Mouse (Mus musculus): ENCODE measurements around the gene Gm36245.
"Not testable (repeated sequence)": the region's sequence is repeated elsewhere in the genome, so short reads cannot be mapped to it uniquely, and the experiment has no call there.

Gene Gm36245

DNA sequence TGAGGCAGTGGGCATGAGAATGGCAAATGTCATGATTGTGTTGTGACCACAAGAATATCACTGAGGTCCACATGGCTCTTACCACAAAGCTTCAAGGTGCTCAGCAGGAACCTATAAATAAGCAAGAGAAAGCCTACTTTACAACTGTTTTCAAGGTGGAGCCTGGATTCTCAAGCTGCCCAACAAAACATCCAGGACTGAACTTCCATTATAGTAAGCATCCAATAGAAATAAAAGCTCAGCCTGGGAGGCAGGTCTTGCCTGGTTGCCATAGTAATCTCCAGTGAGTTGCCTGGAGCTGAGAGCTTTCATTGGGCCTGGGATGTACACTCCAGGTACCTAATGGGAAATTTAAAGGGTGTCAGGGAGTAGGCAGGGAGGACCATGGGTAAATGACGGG lies at the start of gene Gm36245:
Gene Gm36245 (plus strand): TSS at position 301 of the 400 bp plus-strand sequence.
- ATAC-seq (ENCODE audit: low TSS enrichment), result no peak

GRCm38 (mm10) chr15:77561792-77562191 lies 37.3 kb upstream of the Gm36245 start, which contains the start of gene 1700025B11Rik:
Gene 1700025B11Rik (minus strand): TSS chr15:77561892.
- no peak for ATAC-seq (ENCODE audit: low TSS enrichment)

GRCm38 (mm10) chr15:77563219-77563618 lies 35.8 kb upstream of the Gm36245 start:
- no peak for ATAC-seq (ENCODE audit: low TSS enrichment)

DNA sequence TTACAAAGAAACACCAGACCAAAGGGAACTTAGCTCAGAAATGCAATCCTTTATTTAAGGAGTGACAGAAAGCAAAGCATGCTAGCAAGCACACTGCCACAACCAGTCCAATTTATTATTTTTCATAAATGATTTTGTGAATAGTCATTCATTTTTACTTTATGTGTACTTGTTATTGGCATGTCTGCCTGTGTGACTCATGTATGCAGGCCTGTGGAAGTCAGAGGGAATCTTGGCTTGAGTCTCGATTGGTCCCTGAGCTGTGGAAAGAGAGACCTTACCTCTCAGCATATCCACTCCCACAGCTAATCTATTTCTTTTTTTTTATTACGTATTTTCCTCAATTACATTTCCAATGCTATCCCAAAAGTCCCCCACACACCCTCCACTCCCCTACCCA lies 20.3 kb upstream of the Gm36245 start:
- no peak for ATAC-seq (ENCODE audit: low TSS enrichment)

- ATAC-seq (ENCODE audit: low TSS enrichment), result no peak
Observed at GRCm38 (mm10) chr15:77579311-77579710, 19.7 kb upstream of the Gm36245 start.

DNA sequence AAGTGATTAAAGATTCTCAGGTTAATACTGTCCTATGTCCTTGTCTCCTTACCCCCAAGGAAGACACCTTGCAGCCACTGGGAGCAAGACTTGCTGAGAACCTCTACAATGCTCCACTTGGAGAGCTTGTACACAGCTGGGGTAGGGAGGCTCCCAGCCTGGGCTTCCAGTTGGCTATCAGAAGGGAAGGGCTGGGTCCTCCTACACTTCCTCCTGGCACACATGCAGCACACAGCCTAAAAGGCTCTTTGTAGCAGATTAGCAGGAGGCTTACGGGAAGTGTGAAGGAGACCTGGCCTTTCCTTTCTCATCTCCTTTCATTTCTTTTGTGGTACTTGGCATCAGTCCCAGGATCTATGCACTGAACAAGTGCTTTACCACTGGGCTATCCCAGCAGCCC lies 17.4 kb upstream of the Gm36245 start:
- no peak for ATAC-seq (ENCODE audit: low TSS enrichment)

GRCm38 (mm10) chr15:77587026-77587425 lies 12.0 kb upstream of the Gm36245 start:
- no peak for ATAC-seq (ENCODE audit: low TSS enrichment)

- ATAC-seq (ENCODE audit: low TSS enrichment), result no peak
Observed at GRCm38 (mm10) chr15:77588981-77589380, 10.1 kb upstream of the Gm36245 start.

DNA sequence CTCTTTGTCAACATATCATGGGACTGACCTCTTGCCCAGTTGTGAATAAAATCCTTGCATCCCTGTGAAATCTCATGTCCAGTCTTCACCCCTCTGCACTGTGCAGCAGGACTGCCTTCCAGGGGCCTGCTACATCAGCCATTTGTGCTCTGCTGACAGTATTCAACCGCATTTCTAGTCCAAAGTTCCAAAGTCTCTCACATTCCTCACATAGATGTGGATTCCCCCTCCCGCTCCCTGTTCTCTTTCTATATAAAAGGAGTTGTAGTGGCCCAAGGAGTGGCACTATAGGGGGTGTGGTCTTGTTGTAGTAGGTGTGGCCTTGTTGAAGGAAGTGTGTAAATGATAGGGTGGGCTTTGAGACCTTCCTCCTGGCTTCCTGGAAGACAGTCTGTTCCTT lies 8.2 kb upstream of the Gm36245 start:
- ATAC-seq (ENCODE audit: low TSS enrichment), result no peak

DNA sequence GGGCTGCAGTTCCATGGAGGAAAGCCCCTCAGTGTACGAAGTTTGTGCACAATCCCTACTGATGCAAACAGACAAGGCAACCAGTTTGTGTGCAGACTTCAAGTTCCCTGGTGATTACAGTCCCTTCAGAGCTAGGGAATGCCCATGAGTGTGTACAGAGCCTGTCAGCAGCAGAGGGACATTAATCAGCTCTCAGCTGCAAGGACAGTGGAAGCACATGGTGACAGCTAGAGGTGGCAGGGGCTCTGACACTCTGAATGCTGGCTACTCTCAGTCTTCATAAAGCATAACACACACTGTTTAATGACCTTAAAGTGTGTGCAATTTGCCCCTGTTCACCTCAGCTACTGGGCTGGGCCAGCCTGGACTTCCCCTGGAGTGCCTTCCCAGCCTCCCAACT lies 5.5 kb upstream of the Gm36245 start:
- no peak for ATAC-seq (ENCODE audit: low TSS enrichment)

- no peak for ATAC-seq (ENCODE audit: low TSS enrichment)
Observed at GRCm38 (mm10) chr15:77595961-77596360, 3.1 kb upstream of the Gm36245 start, which contains the start of gene Apol10b. Gene Apol10b (minus strand): TSS chr15:77596125.

GRCm38 (mm10) chr15:77598429-77598828 lies 629 bp upstream of the Gm36245 start:
- ATAC-seq (ENCODE audit: low TSS enrichment), result no peak

- no peak for ATAC-seq (ENCODE audit: low TSS enrichment)
Observed at GRCm38 (mm10) chr15:77606069-77606468, 7.0 kb downstream of the Gm36245 start.

DNA sequence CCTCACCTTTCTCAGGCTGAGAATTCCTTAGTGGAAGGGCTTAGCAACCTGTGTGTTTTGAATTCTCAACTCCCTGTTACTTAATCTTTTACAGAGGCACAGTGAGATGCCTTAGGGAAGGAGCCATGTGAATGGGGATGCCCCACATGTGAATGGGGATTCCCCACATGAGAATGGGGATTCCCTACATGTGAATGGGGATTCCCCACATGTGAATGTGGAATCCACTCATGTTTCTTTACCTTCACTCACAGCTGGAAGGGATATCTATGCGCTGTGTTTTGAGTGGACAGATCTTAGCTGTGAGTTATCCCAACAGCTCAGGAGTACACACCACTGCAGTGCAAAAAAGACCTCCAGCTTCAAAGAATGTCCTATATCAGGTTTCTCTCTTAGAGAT lies 25.7 kb downstream of the Gm36245 start:
- ATAC-seq (ENCODE audit: low TSS enrichment), result no peak

DNA sequence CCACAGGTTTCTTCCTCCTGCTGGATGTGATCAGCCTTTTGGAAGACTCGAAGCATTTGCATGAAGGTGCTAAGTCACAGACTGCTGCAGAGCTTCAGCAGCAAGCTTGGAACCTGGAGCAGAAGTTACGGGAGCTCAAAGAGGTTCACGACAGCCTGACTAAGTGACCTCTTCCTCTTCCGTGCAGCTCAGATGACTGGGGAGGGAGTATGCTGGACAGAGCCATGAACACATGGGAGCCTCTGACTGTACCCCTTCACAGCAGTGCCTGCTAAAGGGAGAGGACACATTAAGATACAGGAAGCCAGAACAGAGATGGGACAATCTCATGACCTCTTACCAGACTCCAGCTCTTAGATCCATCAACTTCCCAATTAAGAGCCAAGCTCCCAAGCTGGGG lies 27.4 kb downstream of the Gm36245 start:
- ATAC-seq (ENCODE audit: low TSS enrichment), result not testable (repeated sequence)

- ATAC-seq (ENCODE audit: low TSS enrichment), result not testable (repeated sequence)
Observed at GRCm38 (mm10) chr15:77628647-77629046, 29.6 kb downstream of the Gm36245 start.

GRCm38 (mm10) chr15:77629822-77630221 lies 30.8 kb downstream of the Gm36245 start:
- not testable (repeated sequence) for ATAC-seq (ENCODE audit: low TSS enrichment)

DNA sequence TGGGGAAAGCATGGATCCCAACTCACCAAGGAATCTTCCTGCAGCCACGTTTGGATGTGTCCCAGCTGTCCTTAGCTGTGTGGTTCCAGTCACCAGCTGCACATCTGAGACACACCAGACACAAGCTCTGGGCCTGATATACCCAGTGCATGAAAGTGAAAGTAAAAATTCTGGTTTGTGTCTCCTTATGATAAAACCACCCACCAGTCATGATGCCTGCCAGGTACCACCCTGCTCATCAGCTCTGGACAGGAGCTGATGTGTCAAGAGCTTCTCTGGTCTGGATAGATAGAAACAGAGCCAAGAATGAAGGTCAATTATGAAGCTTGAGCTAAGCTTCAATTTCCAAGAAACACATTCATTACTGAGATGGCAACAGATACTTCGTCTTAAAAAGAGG lies 44.1 kb downstream of the Gm36245 start, which contains the start of gene Apol11b:
Gene Apol11b (minus strand): TSS at position 111 of the 400 bp plus-strand sequence.
- ATAC-seq (ENCODE audit: low TSS enrichment), result not testable (repeated sequence)

GRCm38 (mm10) chr15:77651143-77651542 lies 52.1 kb downstream of the Gm36245 start:
- not testable (repeated sequence) for ATAC-seq (ENCODE audit: low TSS enrichment)
